Mouse (Mus musculus) stomach, embryonic 16.5 days (tissue): ENCODE measurements around the gene Etfa. TPM values are rescaled to one million over a fixed set of nuclear protein-coding genes. Genes with fewer than 3 reads are reported as not detected.

Experiments
- ATAC-seq: fragments of 200-750 bp; cut with Nextera tagmentation; 2 replicates; pipeline ENCODE4 v1.8.0; 2017; ENCODE audit warnings: moderate number of reproducible peaks, moderate TSS enrichment; ENCODE audit not compliant: insufficient read depth, low FRiP score
- H3K27ac ChIP-seq: fragments of 300-500 bp; sonication (generic); 2 replicates; pipeline ENCODE4 v1.5.1; 2014; ENCODE audit warnings: low read length
- H3K27me3 ChIP-seq: fragments of 300-500 bp; sonication (generic); 2 replicates; pipeline ENCODE4 v1.6.1; 2014; ENCODE audit warnings: low read length, control low read depth, mixed read lengths; ENCODE audit not compliant: control insufficient read depth, insufficient read depth
- H3K36me3 ChIP-seq: fragments of 300-500 bp; sonication (generic); 2 replicates; pipeline ENCODE4 v1.6.1; 2014; ENCODE audit warnings: low read length; ENCODE audit not compliant: control insufficient read depth, insufficient read depth
- H3K4me1 ChIP-seq: fragments of 300-500 bp; sonication (generic); 2 replicates; pipeline ENCODE4 v1.6.1; 2014; ENCODE audit warnings: low read length, control low read depth, mixed read lengths; ENCODE audit not compliant: control insufficient read depth, insufficient read depth
- H3K4me2 ChIP-seq: fragments of 300-500 bp; sonication (generic); 2 replicates; pipeline ENCODE4 v1.6.1; 2014; ENCODE audit warnings: low read depth, low read length, mixed read lengths
- H3K4me3 ChIP-seq: fragments of 300-500 bp; sonication (generic); replicated peaks from 2 replicates; pipeline ENCODE4 v1.5.1; 2014; ENCODE audit warnings: mild to moderate bottlenecking, low read length
- H3K9ac ChIP-seq: fragments of 300-500 bp; sonication (generic); 2 replicates; pipeline ENCODE4 v1.6.1; 2014; ENCODE audit warnings: low read length
- H3K9me3 ChIP-seq: fragments of 300-500 bp; sonication (generic); replicated peaks from 2 replicates; pipeline ENCODE4 v1.6.1; 2016; ENCODE audit warnings: low read length, control low read depth; ENCODE audit not compliant: control insufficient read depth
- WGBS: fragments of 180-500 bp; shearing (Covaris S2); extraction: QIAGEN DNeasy Blood & Tissue Kit; methylation state at CpG from one replicate; pipeline ENCODE4 v1.1.7; 2014; 5-methylcytosine and 5-hydroxymethylcytosine counted together
- polyA plus RNA-seq: library from polyadenylated mRNA; unstranded; fragments of >200 nt; fragmentation: Nextera tagmentation; extraction: Ambion mirVana; gene quantifications from 2 replicates; pipeline ENCODE4 v1.2.1, GENCODE M21; 2015

Etfa gene
- polyA plus RNA-seq, 1 experiment from 2014 or later = 265 TPM

DNA sequence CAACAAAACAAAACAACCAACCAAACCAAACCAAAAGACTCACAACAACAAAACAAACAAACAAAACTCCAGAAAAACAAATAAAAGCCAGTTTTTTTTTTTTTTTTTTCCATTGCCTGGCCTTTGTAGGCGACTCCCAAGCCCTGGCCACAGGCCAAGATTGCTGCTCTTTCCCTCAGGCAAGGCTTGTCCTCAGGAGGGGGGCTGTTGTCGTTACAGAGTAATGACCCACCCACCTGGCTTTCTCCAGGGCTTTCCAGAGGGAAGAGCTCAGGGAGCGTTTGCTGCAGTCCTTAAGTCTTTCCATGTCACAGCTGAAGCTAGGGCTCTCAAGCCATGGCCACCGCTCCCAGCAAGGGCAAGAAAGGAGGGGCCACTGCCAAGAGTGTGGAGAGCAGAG lies 26.3 kb upstream of the Etfa start, which contains the start of gene Isl2:
Isl2 (plus strand) TSS at position 296 of the 400 bp plus-strand sequence.
- 30% methylated on average over 4 of the region's 4 CpGs for WGBS
- H3K9ac ChIP-seq = peak within 1 kb of the TSS; percentile 60

DNA sequence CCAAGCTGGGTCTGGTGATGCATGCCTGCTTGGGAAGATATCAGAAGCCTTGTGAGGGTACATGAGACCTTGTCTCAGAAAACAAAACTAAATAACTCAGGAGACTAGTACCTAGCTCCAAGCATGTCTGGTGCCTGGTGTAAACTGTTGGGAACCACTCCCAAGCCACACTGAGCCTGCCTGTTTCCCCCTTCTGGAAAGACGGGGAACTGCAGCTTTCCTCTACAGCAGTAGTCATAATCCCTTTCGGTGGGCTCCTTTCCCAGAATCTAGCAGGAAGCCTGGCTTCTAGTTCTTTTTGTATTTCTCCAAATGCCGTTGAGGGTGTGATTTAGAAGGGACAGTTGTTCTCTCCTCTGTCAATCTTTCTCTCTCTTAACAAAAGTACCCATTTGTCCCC lies 23.9 kb upstream of the Etfa start:
- WGBS = 25% methylated on average over 3 of the region's 3 CpGs
- no peak overlapping the region for H3K9ac ChIP-seq
- H3K4me2 ChIP-seq = no peak overlapping the region
- H3K9me3 ChIP-seq = no peaks in the 10 kb centered on the region
- H3K36me3 ChIP-seq = no peaks in the 10 kb centered on the region
- no peak for ATAC-seq
- peaks cover 12% of the 10 kb centered on the region; the same call in 1 of the 2 replicates for H3K27me3 ChIP-seq
- H3K4me1 ChIP-seq = no peaks in the 10 kb centered on the region; the same call in 1 of the 2 replicates
- no peak overlapping the region for H3K4me3 ChIP-seq
- H3K27ac ChIP-seq = no peak overlapping the region

More for the DNA sequence above, 26.3 kb upstream of the Etfa start, which contains the start of gene Isl2:
- Histone ChIP-seq H3K27ac (no peak within 1 kb of the TSS), H3K27me3 (peaks cover 14% of the 10 kb centered on the region; the same call in 1 of the 2 replicates), H3K4me1 (peaks cover 11% of the 10 kb centered on the region; the same call in 1 of the 2 replicates), H3K9me3 (no peaks in the 10 kb centered on the region), H3K4me2 (peak within 1 kb of the TSS; percentile 77), H3K4me3 (peak within 1 kb of the TSS; percentile 55), H3K36me3 (no peaks in the 10 kb centered on the region)
- ATAC-seq = no peak

DNA sequence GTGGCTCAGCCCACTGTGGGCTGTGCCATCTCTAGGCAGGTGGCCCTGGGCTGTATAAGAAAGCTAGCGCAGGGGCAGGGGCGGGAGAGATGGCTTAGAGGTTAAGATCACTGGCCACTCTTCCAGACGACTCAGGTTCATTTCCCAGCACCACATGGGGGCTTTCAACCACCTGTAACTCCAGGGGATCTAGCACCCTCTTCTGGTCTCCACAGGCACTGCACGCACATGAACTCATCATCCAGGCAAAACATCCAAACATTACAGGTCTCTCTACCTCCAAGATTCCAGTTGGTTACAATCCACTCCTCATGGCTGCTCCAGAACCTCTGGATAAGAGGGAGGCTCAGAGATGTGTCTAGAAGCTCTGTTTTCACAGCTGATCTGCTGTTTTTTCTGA lies 13.7 kb upstream of the Etfa start:
- no peaks in the 10 kb centered on the region for H3K27me3 ChIP-seq
- H3K36me3 ChIP-seq = no peaks in the 10 kb centered on the region
- no peaks in the 10 kb centered on the region for H3K9me3 ChIP-seq
- no peak overlapping the region for H3K4me2 ChIP-seq
- no peak for ATAC-seq
- no peak overlapping the region for H3K27ac ChIP-seq
- H3K9ac ChIP-seq = no peak overlapping the region
- no peaks in the 10 kb centered on the region for H3K4me1 ChIP-seq
- WGBS = 61% methylated on average over 4 of the region's 4 CpGs
- no peak overlapping the region for H3K4me3 ChIP-seq

DNA sequence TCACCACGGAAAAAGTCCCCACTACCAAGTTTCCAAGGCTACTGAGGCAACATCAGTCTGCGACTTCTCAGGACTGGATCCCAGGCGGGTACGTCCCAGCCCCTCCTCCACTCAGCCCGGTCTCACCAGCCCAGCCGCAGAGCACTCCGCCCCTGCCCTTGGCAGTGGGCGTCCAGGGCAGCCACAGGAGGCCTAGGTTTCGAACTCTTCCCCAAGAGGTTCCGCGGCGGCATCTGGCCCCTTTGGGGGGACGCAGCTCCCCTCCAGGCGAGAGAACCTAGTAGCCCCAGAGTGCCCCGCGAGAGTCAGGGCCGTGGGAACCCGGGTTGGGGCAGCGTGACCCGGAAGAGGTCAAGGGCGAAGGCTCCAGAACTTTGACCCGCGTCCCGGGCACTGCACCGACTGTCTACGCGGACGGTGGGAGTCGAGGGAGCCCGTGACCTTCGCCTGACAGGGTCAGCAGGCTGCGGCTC lies 486 bp downstream of the Etfa start:
- Histone ChIP-seq H3K4me1 (peaks cover 9% of the 10 kb centered on the region), H3K4me2 (peak overlapping the region; percentile 65), H3K4me3 (peak overlapping the region; percentile 99), H3K9me3 (no peaks in the 10 kb centered on the region), H3K36me3 (no peaks in the 10 kb centered on the region), H3K9ac (peak overlapping the region; percentile 98), H3K27me3 (peaks cover 4% of the 10 kb centered on the region; the same call in 1 of the 2 replicates), H3K27ac (peak overlapping the region; percentile 90)
- peak; percentile 65 for ATAC-seq
- under 1% methylated on average over 32 of the region's 32 CpGs for WGBS

- Histone ChIP-seq H3K4me3 (peak overlapping the region; percentile 99), H3K4me2 (peak overlapping the region; percentile 65), H3K27me3 (peaks cover 4% of the 10 kb centered on the region; the same call in 1 of the 2 replicates), H3K9ac (no peak overlapping the region; the same call in 1 of the 2 replicates), H3K9me3 (no peaks in the 10 kb centered on the region), H3K36me3 (no peaks in the 10 kb centered on the region), H3K4me1 (peaks cover 9% of the 10 kb centered on the region), H3K27ac (no peak overlapping the region)
- no peak for ATAC-seq
- WGBS = 75% methylated on average over 10 of the region's 10 CpGs
These were observed 1.3 kb downstream of the Etfa start for GRCm38 (mm10) chr9:55510651-55511235.

GRCm38 (mm10) chr9:55509731-55510130 lies 2.3 kb downstream of the Etfa start:
- H3K9me3 ChIP-seq = no peaks in the 10 kb centered on the region
- WGBS = 64% methylated on average over 1 of the region's 1 CpGs
- H3K4me1 ChIP-seq = peaks cover 9% of the 10 kb centered on the region
- H3K27ac ChIP-seq = no peak overlapping the region
- no peak overlapping the region for H3K4me3 ChIP-seq
- no peak overlapping the region for H3K9ac ChIP-seq
- H3K36me3 ChIP-seq = no peaks in the 10 kb centered on the region
- H3K4me2 ChIP-seq = no peak overlapping the region
- ATAC-seq = no peak
- peaks cover 4% of the 10 kb centered on the region; the same call in 1 of the 2 replicates for H3K27me3 ChIP-seq

GRCm38 (mm10) chr9:55508701-55509100 lies 3.3 kb downstream of the Etfa start:
- WGBS = 77% methylated on average over 4 of the region's 4 CpGs
- ATAC-seq = no peak
- peaks cover 1% of the 10 kb centered on the region; the same call in 1 of the 2 replicates for H3K27me3 ChIP-seq
- no peak overlapping the region for H3K27ac ChIP-seq
- H3K9ac ChIP-seq = no peak overlapping the region
- H3K4me1 ChIP-seq = peaks cover 9% of the 10 kb centered on the region
- H3K4me2 ChIP-seq = no peak overlapping the region
- no peaks in the 10 kb centered on the region for H3K9me3 ChIP-seq
- no peaks in the 10 kb centered on the region for H3K36me3 ChIP-seq
- H3K4me3 ChIP-seq = no peak overlapping the region

DNA sequence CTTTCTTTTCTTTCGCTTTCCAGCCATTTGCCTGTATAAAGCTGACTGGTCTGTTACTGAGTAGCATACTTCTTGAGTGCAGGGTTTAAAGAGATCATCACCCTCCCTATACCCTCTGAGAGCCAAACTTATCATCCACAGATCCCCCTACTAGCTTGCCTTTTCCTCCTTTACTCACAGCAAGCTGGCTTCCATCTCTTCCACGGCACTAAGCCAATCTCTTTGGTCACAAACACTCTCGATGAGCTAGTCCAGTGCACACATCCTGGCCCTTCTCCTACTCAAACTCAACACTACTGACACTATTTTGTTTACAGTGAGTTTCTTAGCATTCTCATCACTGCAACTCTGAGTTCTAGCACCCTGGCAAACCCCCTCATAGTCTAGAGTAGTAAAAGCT lies 4.1 kb downstream of the Etfa start:
- Histone ChIP-seq H3K9ac (no peak overlapping the region), H3K4me1 (peaks cover 9% of the 10 kb centered on the region), H3K4me2 (no peak overlapping the region), H3K4me3 (no peak overlapping the region), H3K27me3 (no peaks in the 10 kb centered on the region), H3K9me3 (no peaks in the 10 kb centered on the region), H3K36me3 (no peaks in the 10 kb centered on the region), H3K27ac (no peak overlapping the region)
- 63% methylated on average over 3 of the region's 3 CpGs for WGBS
- no peak for ATAC-seq

DNA sequence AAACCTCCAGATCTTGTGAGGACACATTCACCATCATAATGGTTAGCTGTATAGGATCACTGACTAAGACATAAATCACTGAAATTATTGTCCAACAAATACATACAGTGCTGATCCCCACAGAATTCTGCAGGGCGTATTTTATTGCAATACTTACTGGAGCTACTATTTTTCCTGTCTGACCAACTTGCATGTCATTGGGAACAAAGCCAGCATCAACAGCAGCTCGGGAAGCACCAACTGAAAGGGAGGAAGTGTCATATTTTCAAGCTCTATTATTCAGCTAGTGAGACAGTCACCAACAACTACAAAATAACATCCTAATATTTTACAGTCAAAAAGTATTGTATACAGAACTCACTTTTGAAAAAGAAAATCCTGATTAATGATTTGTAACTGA lies 29.9 kb downstream of the Etfa start:
- ATAC-seq = no peak
- no peaks in the 10 kb centered on the region for H3K9me3 ChIP-seq
- H3K4me1 ChIP-seq = no peaks in the 10 kb centered on the region
- H3K9ac ChIP-seq = no peak overlapping the region
- H3K36me3 ChIP-seq = peaks cover 7% of the 10 kb centered on the region; the same call in 1 of the 2 replicates
- H3K4me2 ChIP-seq = no peak overlapping the region
- 57% methylated on average over 2 of the region's 2 CpGs for WGBS
- H3K27me3 ChIP-seq = no peaks in the 10 kb centered on the region
- H3K27ac ChIP-seq = no peak overlapping the region
- no peak overlapping the region for H3K4me3 ChIP-seq
